Mouse (Mus musculus): ENCODE measurements around the gene Tenm4.

GRCm38 (mm10) chr7:96883297-96883696 lies 712.3 kb downstream of the Tenm4 start:
- no peak for TF ChIP-seq CTCF (IDR thresholded peaks at IDR 0.05; ENCODE audit: low read depth)
- TF ChIP-seq EP300 (IDR thresholded peaks at IDR 0.05; ENCODE audit: low read depth) = no peak

Measured in heart, postnatal 0 days (tissue).